Mouse (Mus musculus) heart, embryonic 10.5 days (tissue): ENCODE results near the gene Kdm6b. TPM values are rescaled to one million over a fixed set of nuclear protein-coding genes. Genes with fewer than 3 reads are reported as not detected.
A peak's percentile ranks its signal among the peaks of the same experiment; 100 is the strongest.

Source experiments
- DNase-seq: peaks from one replicate; pipeline ENCODE4 v3.0.0-alpha.2; 2017; ENCODE audit warnings: low spot score
- H3K27ac ChIP-seq: fragments of 300-500 bp; sonication (generic); 2 replicates; pipeline ENCODE4 v1.5.1; 2016; ENCODE audit warnings: mild to moderate bottlenecking
- H3K27me3 ChIP-seq: fragments of 300-500 bp; sonication (generic); 2 replicates; pipeline ENCODE4 v1.6.1; 2016; ENCODE audit warnings: mild to moderate bottlenecking; ENCODE audit not compliant: poor library complexity, insufficient read depth, severe bottlenecking
- H3K36me3 ChIP-seq: fragments of 300-500 bp; sonication (generic); 2 replicates; pipeline ENCODE4 v1.6.1; 2016; ENCODE audit warnings: mild to moderate bottlenecking, moderate library complexity
- H3K4me1 ChIP-seq: fragments of 300-500 bp; sonication (generic); 2 replicates; pipeline ENCODE4 v1.6.1; 2016; ENCODE audit warnings: mild to moderate bottlenecking
- H3K4me3 ChIP-seq: fragments of 300-500 bp; sonication (generic); 2 replicates; pipeline ENCODE4 v1.5.1; 2016; ENCODE audit warnings: mild to moderate bottlenecking, moderate library complexity
- H3K9me3 ChIP-seq: fragments of 300-500 bp; sonication (generic); 2 replicates; pipeline ENCODE4 v1.6.1; 2016; ENCODE audit warnings: mild to moderate bottlenecking, moderate library complexity
- WGBS: fragments of 180-500 bp; shearing (Covaris S2); methylation state at CpG from one replicate; pipeline ENCODE4 v1.1.7; 2016; 5-methylcytosine and 5-hydroxymethylcytosine counted together
- polyA plus RNA-seq: library from polyadenylated mRNA; unstranded; fragments of >200 nt; fragmentation: Nextera tagmentation; extraction: Ambion mirVana; gene quantifications from 2 replicates; pipeline ENCODE4 v1.2.1, GENCODE M21; 2016

Kdm6b gene
- polyA plus RNA-seq, 1 experiment from 2014 or later = 26.9 TPM

GRCm38 (mm10) chr11:69416921-69417448 lies 3.5 kb upstream of the Kdm6b start:
- H3K27me3 ChIP-seq = peaks cover 16% of the 10 kb centered on the region
- H3K27ac ChIP-seq = peak overlapping the region; percentile 98
- 4% methylated on average over 8 of the region's 8 CpGs for WGBS
- no peaks in the 10 kb centered on the region for H3K9me3 ChIP-seq
- peak overlapping the region; percentile 86 for H3K4me3 ChIP-seq
- H3K4me1 ChIP-seq = peaks cover 90% of the 10 kb centered on the region
- peaks cover 12% of the 10 kb centered on the region for H3K36me3 ChIP-seq
- DNase-seq = no peak

GRCm38 (mm10) chr11:69416509-69416908 lies 3.0 kb upstream of the Kdm6b start:
- peaks cover 92% of the 10 kb centered on the region for H3K4me1 ChIP-seq
- under 1% methylated on average over 4 of the region's 4 CpGs for WGBS
- no peaks in the 10 kb centered on the region for H3K9me3 ChIP-seq
- peak overlapping the region; percentile 98 for H3K27ac ChIP-seq
- peak overlapping the region; percentile 86 for H3K4me3 ChIP-seq
- peaks cover 11% of the 10 kb centered on the region for H3K27me3 ChIP-seq
- peaks cover 16% of the 10 kb centered on the region for H3K36me3 ChIP-seq
- no peak for DNase-seq

- Histone ChIP-seq H3K36me3 (peaks cover 17% of the 10 kb centered on the region), H3K27ac (peak overlapping the region; percentile 98), H3K27me3 (peaks cover 5% of the 10 kb centered on the region; the same call in 1 of the 2 replicates), H3K4me1 (peaks cover 92% of the 10 kb centered on the region), H3K4me3 (peak overlapping the region; percentile 86), H3K9me3 (no peaks in the 10 kb centered on the region)
- no peak for DNase-seq
- 1% methylated on average over 17 of the region's 25 CpGs for WGBS
Measured at GRCm38 (mm10) chr11:69415668-69416451, 2.4 kb upstream of the Kdm6b start.

- DNase-seq = no peak
- Histone ChIP-seq H3K36me3 (peaks cover 17% of the 10 kb centered on the region), H3K27me3 (no peaks in the 10 kb centered on the region), H3K27ac (peak overlapping the region; percentile 98), H3K4me3 (peak overlapping the region; percentile 86), H3K9me3 (no peaks in the 10 kb centered on the region), H3K4me1 (peaks cover 89% of the 10 kb centered on the region)
- 3% methylated on average over 3 of the region's 3 CpGs for WGBS
Measured at GRCm38 (mm10) chr11:69415327-69415667, 1.8 kb upstream of the Kdm6b start.

- Histone ChIP-seq H3K36me3 (peaks cover 17% of the 10 kb centered on the region), H3K4me1 (peaks cover 83% of the 10 kb centered on the region), H3K27me3 (no peaks in the 10 kb centered on the region), H3K9me3 (no peaks in the 10 kb centered on the region), H3K27ac (peak overlapping the region; percentile 98), H3K4me3 (peak overlapping the region; percentile 86)
- no peak for DNase-seq
- 22% methylated on average over 4 of the region's 4 CpGs for WGBS
Measured at GRCm38 (mm10) chr11:69414421-69415326, 1.2 kb upstream of the Kdm6b start.

GRCm38 (mm10) chr11:69412548-69412947 lies 927 bp downstream of the Kdm6b start:
- Histone ChIP-seq H3K27ac (peak overlapping the region; percentile 98), H3K9me3 (no peaks in the 10 kb centered on the region), H3K36me3 (peaks cover 23% of the 10 kb centered on the region), H3K4me3 (peak overlapping the region; percentile 86), H3K4me1 (peaks cover 85% of the 10 kb centered on the region), H3K27me3 (no peaks in the 10 kb centered on the region)
- 57% methylated on average over 7 of the region's 7 CpGs for WGBS
- no peak for DNase-seq

GRCm38 (mm10) chr11:69411538-69412203 lies 1.8 kb downstream of the Kdm6b start:
- peak overlapping the region; percentile 98 for H3K27ac ChIP-seq
- peaks cover 85% of the 10 kb centered on the region for H3K4me1 ChIP-seq
- under 1% methylated on average over 39 of the region's 39 CpGs for WGBS
- no peaks in the 10 kb centered on the region for H3K27me3 ChIP-seq
- DNase-seq = peak; percentile 92
- H3K4me3 ChIP-seq = peak overlapping the region; percentile 86
- H3K9me3 ChIP-seq = no peaks in the 10 kb centered on the region
- peaks cover 32% of the 10 kb centered on the region for H3K36me3 ChIP-seq

GRCm38 (mm10) chr11:69411073-69411535 lies 2.4 kb downstream of the Kdm6b start:
- WGBS = under 1% methylated on average over 26 of the region's 26 CpGs
- peak overlapping the region; percentile 98 for H3K27ac ChIP-seq

GRCm38 (mm10) chr11:69410310-69411072 lies 3.0 kb downstream of the Kdm6b start:
- Histone ChIP-seq H3K9me3 (no peaks in the 10 kb centered on the region), H3K4me1 (peaks cover 81% of the 10 kb centered on the region), H3K27ac (peak overlapping the region; percentile 98), H3K36me3 (peaks cover 44% of the 10 kb centered on the region), H3K4me3 (peak overlapping the region; percentile 86), H3K27me3 (no peaks in the 10 kb centered on the region)
- under 1% methylated on average over 41 of the region's 41 CpGs for WGBS
- DNase-seq = no peak

More at GRCm38 (mm10) chr11:69411073-69411535, 2.4 kb downstream of the Kdm6b start:
- Histone ChIP-seq H3K27me3 (no peaks in the 10 kb centered on the region), H3K4me1 (peaks cover 86% of the 10 kb centered on the region), H3K9me3 (no peaks in the 10 kb centered on the region), H3K36me3 (peaks cover 38% of the 10 kb centered on the region), H3K4me3 (peak overlapping the region; percentile 86)
- DNase-seq = peak; percentile 97

- DNase-seq = no peak
- WGBS = 0% methylated on average over 18 of the region's 18 CpGs
- Histone ChIP-seq H3K4me1 (peaks cover 75% of the 10 kb centered on the region), H3K9me3 (no peaks in the 10 kb centered on the region), H3K36me3 (peaks cover 49% of the 10 kb centered on the region), H3K27me3 (no peaks in the 10 kb centered on the region), H3K4me3 (peak overlapping the region; percentile 86), H3K27ac (peak overlapping the region; percentile 98)
Measured at GRCm38 (mm10) chr11:69410045-69410309, 3.5 kb downstream of the Kdm6b start.

GRCm38 (mm10) chr11:69409378-69410044 lies 4.0 kb downstream of the Kdm6b start:
- H3K9me3 ChIP-seq = no peaks in the 10 kb centered on the region
- peak; percentile 93 for DNase-seq
- peaks cover 54% of the 10 kb centered on the region for H3K36me3 ChIP-seq
- WGBS = under 1% methylated on average over 45 of the region's 46 CpGs
- peak overlapping the region; percentile 86 for H3K4me3 ChIP-seq
- H3K27ac ChIP-seq = peak overlapping the region; percentile 98
- H3K4me1 ChIP-seq = peaks cover 71% of the 10 kb centered on the region
- no peaks in the 10 kb centered on the region for H3K27me3 ChIP-seq
